Mouse (Mus musculus): ENCODE measurements around the gene Rdh12. TPM values are rescaled to one million over a fixed set of nuclear protein-coding genes. Genes with fewer than 3 reads are reported as not detected.

Gene Rdh12
- polyA plus RNA-seq, 1 experiment = 5.8 TPM

- WGBS = 3% methylated on average over 3 of the region's 3 CpGs
- Histone ChIP-seq H3K36me3 (ENCODE audit: control insufficient read depth, insufficient read depth, low read length) (peaks cover under 1% of the 10 kb centered on the region; the same call in 1 of the 2 replicates), H3K27ac (ENCODE audit: control insufficient read depth, insufficient read depth, low read length) (no peak overlapping the region), H3K4me3 (ENCODE audit: control insufficient read depth, insufficient read depth, low read length) (no peak overlapping the region), H3K4me1 (replicated peaks; ENCODE audit: control insufficient read depth, insufficient read depth, low read length) (peaks cover 7% of the 10 kb centered on the region), H3K27me3 (ENCODE audit: control insufficient read depth, insufficient read depth, low read length) (no peaks in the 10 kb centered on the region)
- TF ChIP-seq CTCF (IDR thresholded peaks at IDR 0.05; ENCODE audit: borderline replicate concordance, control insufficient read depth, extremely low read depth, insufficient read depth, low read length, poor library complexity) (no peak), POLR2A (IDR thresholded peaks at IDR 0.05; ENCODE audit: control insufficient read depth, extremely low read depth, insufficient read depth, low read length, poor library complexity) (no peak)
- DNase-seq = peak; percentile 61
Observed at GRCm38 (mm10) chr12:79193441-79193840, 15.3 kb upstream of the Rdh12 start.

DNA sequence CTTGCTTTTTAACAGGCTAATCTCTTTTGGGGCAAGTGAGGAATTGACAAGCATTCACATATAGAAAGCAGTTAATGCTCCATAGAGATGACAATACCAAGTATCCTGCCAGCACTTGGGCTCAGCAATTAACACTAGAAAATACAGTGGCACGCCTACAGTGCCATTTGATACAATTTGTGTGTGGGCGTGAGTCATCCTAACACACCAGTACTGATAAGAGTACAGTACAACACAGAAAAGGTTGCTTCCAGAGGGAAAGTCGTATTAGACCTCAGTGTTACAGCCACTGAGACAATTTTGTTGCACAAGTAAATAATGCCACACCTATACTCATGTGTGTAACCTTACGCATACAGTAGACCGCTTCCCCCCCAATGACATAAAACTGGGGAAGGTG is 11.6 kb upstream of the Rdh12 start:
- no peak overlapping the region for H3K4me3 ChIP-seq (ENCODE audit: control insufficient read depth, insufficient read depth, low read length)
- DNase-seq = no peak
- 94% methylated on average over 5 of the region's 5 CpGs for WGBS
- no peaks in the 10 kb centered on the region for H3K27me3 ChIP-seq (ENCODE audit: control insufficient read depth, insufficient read depth, low read length)
- H3K36me3 ChIP-seq (ENCODE audit: control insufficient read depth, insufficient read depth, low read length) = no peaks in the 10 kb centered on the region
- TF ChIP-seq CTCF (IDR thresholded peaks at IDR 0.05; ENCODE audit: borderline replicate concordance, control insufficient read depth, extremely low read depth, insufficient read depth, low read length, poor library complexity) (no peak), POLR2A (IDR thresholded peaks at IDR 0.05; ENCODE audit: control insufficient read depth, extremely low read depth, insufficient read depth, low read length, poor library complexity) (no peak)
- H3K27ac ChIP-seq (ENCODE audit: control insufficient read depth, insufficient read depth, low read length) = no peak overlapping the region
- H3K4me1 ChIP-seq (replicated peaks; ENCODE audit: control insufficient read depth, insufficient read depth, low read length) = no peaks in the 10 kb centered on the region

DNA sequence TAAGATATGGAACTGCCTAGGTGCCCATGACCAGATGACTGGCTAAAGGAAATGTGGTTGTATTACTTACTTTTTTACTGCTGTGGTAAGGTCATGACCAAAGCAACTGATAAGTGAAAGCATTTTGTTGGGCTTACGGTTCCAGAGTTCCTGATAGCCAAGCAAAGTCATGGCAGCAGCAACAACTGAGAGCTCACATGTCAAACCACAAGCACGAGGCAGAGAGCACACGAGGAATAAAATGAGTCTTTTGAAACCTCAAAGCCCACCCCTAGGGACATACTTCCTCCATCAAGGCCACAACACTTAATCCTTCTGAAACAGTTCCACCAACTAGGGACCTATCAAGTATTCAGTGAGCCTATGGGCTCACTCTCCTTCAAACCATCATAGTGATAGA is 6.8 kb upstream of the Rdh12 start:
- Histone ChIP-seq H3K27ac (ENCODE audit: control insufficient read depth, insufficient read depth, low read length) (no peak overlapping the region), H3K4me1 (replicated peaks; ENCODE audit: control insufficient read depth, insufficient read depth, low read length) (no peaks in the 10 kb centered on the region), H3K4me3 (ENCODE audit: control insufficient read depth, insufficient read depth, low read length) (no peak overlapping the region), H3K36me3 (ENCODE audit: control insufficient read depth, insufficient read depth, low read length) (no peaks in the 10 kb centered on the region), H3K27me3 (ENCODE audit: control insufficient read depth, insufficient read depth, low read length) (no peaks in the 10 kb centered on the region)
- 40% methylated on average over 3 of the region's 3 CpGs for WGBS
- TF ChIP-seq POLR2A (IDR thresholded peaks at IDR 0.05; ENCODE audit: control insufficient read depth, extremely low read depth, insufficient read depth, low read length, poor library complexity) (no peak), CTCF (IDR thresholded peaks at IDR 0.05; ENCODE audit: borderline replicate concordance, control insufficient read depth, extremely low read depth, insufficient read depth, low read length, poor library complexity) (no peak)
- no peak for DNase-seq

GRCm38 (mm10) chr12:79211447-79211846 is 2.7 kb downstream of the Rdh12 start:
- H3K27me3 ChIP-seq (ENCODE audit: control insufficient read depth, insufficient read depth, low read length) = no peaks in the 10 kb centered on the region
- no peaks in the 10 kb centered on the region for H3K36me3 ChIP-seq (ENCODE audit: control insufficient read depth, insufficient read depth, low read length)
- no peaks in the 10 kb centered on the region for H3K4me1 ChIP-seq (replicated peaks; ENCODE audit: control insufficient read depth, insufficient read depth, low read length)
- no peak overlapping the region for H3K27ac ChIP-seq (ENCODE audit: control insufficient read depth, insufficient read depth, low read length)
- no peak for DNase-seq
- H3K4me3 ChIP-seq (ENCODE audit: control insufficient read depth, insufficient read depth, low read length) = no peak overlapping the region
- WGBS = 94% methylated on average over 8 of the region's 8 CpGs
- no peak for TF ChIP-seq POLR2A (IDR thresholded peaks at IDR 0.05; ENCODE audit: control insufficient read depth, extremely low read depth, insufficient read depth, low read length, poor library complexity)
- TF ChIP-seq CTCF (IDR thresholded peaks at IDR 0.05; ENCODE audit: borderline replicate concordance, control insufficient read depth, extremely low read depth, insufficient read depth, low read length, poor library complexity) = no peak

DNA sequence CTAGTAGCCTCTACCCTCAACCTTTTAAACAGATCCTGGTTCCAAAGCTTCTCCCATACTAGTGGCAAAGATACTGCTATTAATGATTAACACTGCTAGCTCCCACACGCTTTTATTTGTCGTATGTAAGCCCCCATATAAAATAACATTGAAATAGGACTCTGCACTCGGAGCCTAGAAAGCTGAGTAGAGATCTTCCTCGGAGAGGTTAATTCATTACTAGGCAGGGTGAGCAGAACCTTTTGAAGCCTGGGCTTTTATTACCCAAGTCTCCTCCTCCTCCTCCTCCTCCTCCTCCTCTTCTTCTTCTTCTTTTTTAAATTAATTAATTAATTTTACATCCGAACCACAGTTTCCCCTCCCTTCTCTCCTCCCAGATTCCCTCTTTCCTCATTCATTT is 8.8 kb downstream of the Rdh12 start:
- Histone ChIP-seq H3K4me3 (ENCODE audit: control insufficient read depth, insufficient read depth, low read length) (no peak overlapping the region), H3K36me3 (ENCODE audit: control insufficient read depth, insufficient read depth, low read length) (no peaks in the 10 kb centered on the region), H3K4me1 (replicated peaks; ENCODE audit: control insufficient read depth, insufficient read depth, low read length) (no peaks in the 10 kb centered on the region), H3K27ac (ENCODE audit: control insufficient read depth, insufficient read depth, low read length) (no peak overlapping the region), H3K27me3 (ENCODE audit: control insufficient read depth, insufficient read depth, low read length) (no peaks in the 10 kb centered on the region)
- no peak for DNase-seq
- TF ChIP-seq POLR2A (IDR thresholded peaks at IDR 0.05; ENCODE audit: control insufficient read depth, extremely low read depth, insufficient read depth, low read length, poor library complexity) = no peak
- no peak for TF ChIP-seq CTCF (IDR thresholded peaks at IDR 0.05; ENCODE audit: borderline replicate concordance, control insufficient read depth, extremely low read depth, insufficient read depth, low read length, poor library complexity)
- WGBS = 91% methylated on average over 5 of the region's 5 CpGs

- Histone ChIP-seq H3K4me1 (replicated peaks; ENCODE audit: control insufficient read depth, insufficient read depth, low read length) (no peaks in the 10 kb centered on the region), H3K4me3 (ENCODE audit: control insufficient read depth, insufficient read depth, low read length) (no peak overlapping the region), H3K27ac (ENCODE audit: control insufficient read depth, insufficient read depth, low read length) (no peak overlapping the region), H3K36me3 (ENCODE audit: control insufficient read depth, insufficient read depth, low read length) (peaks cover 31% of the 10 kb centered on the region), H3K27me3 (ENCODE audit: control insufficient read depth, insufficient read depth, low read length) (no peaks in the 10 kb centered on the region)
- WGBS = 96% methylated on average over 11 of the region's 11 CpGs
- DNase-seq = no peak
- no peak for TF ChIP-seq CTCF (IDR thresholded peaks at IDR 0.05; ENCODE audit: borderline replicate concordance, control insufficient read depth, extremely low read depth, insufficient read depth, low read length, poor library complexity)
- TF ChIP-seq POLR2A (IDR thresholded peaks at IDR 0.05; ENCODE audit: control insufficient read depth, extremely low read depth, insufficient read depth, low read length, poor library complexity) = no peak
Observed at GRCm38 (mm10) chr12:79235485-79236080, 26.9 kb downstream of the Rdh12 start.

DNA sequence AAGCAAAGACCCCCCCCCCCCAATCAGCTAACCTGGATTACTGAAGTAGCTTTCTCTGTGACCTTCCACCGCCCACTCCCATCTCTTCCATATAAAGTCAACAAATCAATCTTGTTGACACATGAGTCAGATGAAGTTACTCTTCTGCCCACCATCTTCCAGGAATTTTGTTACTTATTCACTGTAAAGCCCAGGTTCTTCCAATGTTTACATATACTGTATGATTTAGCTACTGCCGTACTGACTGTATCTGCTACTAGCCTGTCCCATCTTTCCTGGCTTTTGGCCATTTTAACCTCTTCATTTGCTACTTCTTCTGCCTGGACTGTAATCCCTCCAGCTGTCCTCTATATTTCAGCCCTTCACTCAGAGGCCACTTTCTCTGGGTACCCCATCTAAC is 33.3 kb downstream of the Rdh12 start:
- no peak for DNase-seq
- H3K36me3 ChIP-seq (ENCODE audit: control insufficient read depth, insufficient read depth, low read length) = peaks cover 43% of the 10 kb centered on the region
- no peak for TF ChIP-seq POLR2A (IDR thresholded peaks at IDR 0.05; ENCODE audit: control insufficient read depth, extremely low read depth, insufficient read depth, low read length, poor library complexity)
- TF ChIP-seq CTCF (IDR thresholded peaks at IDR 0.05; ENCODE audit: borderline replicate concordance, control insufficient read depth, extremely low read depth, insufficient read depth, low read length, poor library complexity) = no peak
- 98% methylated on average over 2 of the region's 2 CpGs for WGBS
- no peaks in the 10 kb centered on the region for H3K27me3 ChIP-seq (ENCODE audit: control insufficient read depth, insufficient read depth, low read length)
- H3K4me1 ChIP-seq (replicated peaks; ENCODE audit: control insufficient read depth, insufficient read depth, low read length) = no peaks in the 10 kb centered on the region
- H3K27ac ChIP-seq (ENCODE audit: control insufficient read depth, insufficient read depth, low read length) = no peak overlapping the region
- no peak overlapping the region for H3K4me3 ChIP-seq (ENCODE audit: control insufficient read depth, insufficient read depth, low read length)

All from thymus, adult 2 months (tissue).